Mouse (Mus musculus): ENCODE results near the gene Actg1.

Actg1 gene

GRCm38 (mm10) chr11:120347791-120348683, at the start of gene Actg1:
Gene Actg1 (minus strand): TSS chr11:120348542.
- DNase-seq: peak; percentile 86

GRCm38 (mm10) chr11:120397602-120398001, 49.3 kb upstream of the Actg1 start:
- DNase-seq: no peak

- DNase-seq: no peak
Observed at GRCm38 (mm10) chr11:120395661-120396060, 47.3 kb upstream of the Actg1 start.

- DNase-seq: no peak
Observed at GRCm38 (mm10) chr11:120388580-120388979, 40.2 kb upstream of the Actg1 start.

GRCm38 (mm10) chr11:120387157-120387556, 38.8 kb upstream of the Actg1 start:
- DNase-seq: no peak

- no peak for DNase-seq
Observed at GRCm38 (mm10) chr11:120386632-120387031, 38.3 kb upstream of the Actg1 start.

GRCm38 (mm10) chr11:120382509-120382908, 34.2 kb upstream of the Actg1 start:
- DNase-seq: no peak

- no peak for DNase-seq
Observed at GRCm38 (mm10) chr11:120381157-120381556, 32.8 kb upstream of the Actg1 start.

- no peak for DNase-seq
Observed at GRCm38 (mm10) chr11:120380271-120380670, 31.9 kb upstream of the Actg1 start.

GRCm38 (mm10) chr11:120378611-120379540, 30.5 kb upstream of the Actg1 start, which contains the start of gene Faap100:
Gene Faap100 (minus strand): TSS chr11:120378764.
- peak; percentile 87 for DNase-seq

GRCm38 (mm10) chr11:120378031-120378610, 29.8 kb upstream of the Actg1 start:
- DNase-seq: no peak

- no peak for DNase-seq
Observed at GRCm38 (mm10) chr11:120377337-120377736, 29.0 kb upstream of the Actg1 start.

- no peak for DNase-seq
Observed at GRCm38 (mm10) chr11:120376302-120377160, 28.2 kb upstream of the Actg1 start.

- no peak for DNase-seq
Observed at GRCm38 (mm10) chr11:120375324-120375723, 27.0 kb upstream of the Actg1 start.

- DNase-seq: no peak
Observed at GRCm38 (mm10) chr11:120373820-120374586, 25.7 kb upstream of the Actg1 start.

GRCm38 (mm10) chr11:120373025-120373424, 24.7 kb upstream of the Actg1 start:
- DNase-seq: no peak

- peak; percentile 67 for DNase-seq
Observed at GRCm38 (mm10) chr11:120369656-120370055, 21.3 kb upstream of the Actg1 start.

GRCm38 (mm10) chr11:120366443-120367027, 18.2 kb upstream of the Actg1 start:
- DNase-seq: no peak

GRCm38 (mm10) chr11:120362891-120363290, 14.5 kb upstream of the Actg1 start:
- no peak for DNase-seq

- no peak for DNase-seq
Observed at GRCm38 (mm10) chr11:120361295-120361694, 13.0 kb upstream of the Actg1 start, which contains the start of gene Fscn2. Gene Fscn2 (plus strand): TSS chr11:120361534.

- no peak for DNase-seq
Observed at GRCm38 (mm10) chr11:120360755-120361154, 12.4 kb upstream of the Actg1 start.

Measured in right cerebral cortex, postnatal 4 days (tissue).